Mouse (Mus musculus) liver, embryonic 14.5 days (tissue): ENCODE results near the gene Samd7.

Experiments used
- CTCF ChIP-seq: IDR thresholded peaks from 2 replicates; pipeline ENCODE4 v1.5.1; 2016; ENCODE audit warnings: antibody characterized with exemption, low read depth, control low read depth
- EP300 ChIP-seq: IDR thresholded peaks from 2 replicates; pipeline ENCODE4 v1.6.1; 2016; ENCODE audit warnings: antibody characterized with exemption, low read depth

DNA sequence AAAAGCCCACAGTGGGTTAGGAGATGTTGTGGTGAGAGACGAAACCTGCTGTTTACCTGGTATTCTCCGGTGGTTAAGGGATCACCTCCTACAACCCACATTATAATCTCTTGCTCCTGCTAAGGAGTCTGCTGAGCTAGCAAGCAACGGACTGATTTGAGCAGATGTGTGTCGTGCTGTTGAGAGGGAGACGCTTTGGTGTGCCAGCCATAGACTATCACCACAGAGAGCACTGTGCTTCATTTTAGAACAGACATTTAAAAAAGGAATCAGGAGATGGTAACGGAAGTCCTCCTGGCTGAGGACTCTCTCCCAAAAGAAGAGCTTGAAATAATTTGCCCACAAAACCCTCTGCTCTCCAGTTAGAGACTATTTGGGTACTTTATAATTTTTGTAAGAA lies 21.2 kb downstream of the Samd7 start:
- no peak for TF ChIP-seq CTCF
- no peak for TF ChIP-seq EP300
